Mouse (Mus musculus) Patski (cell line): ENCODE results near the gene Ldlrap1. TPM values are rescaled to one million over a fixed set of nuclear protein-coding genes. Genes with fewer than 3 reads are reported as not detected.

ENCODE experiments used
- ATAC-seq: fragments of 100-300 bp; one replicate; pipeline ENCODE4 v1.8.0; 2021
- CTCF ChIA-PET: fragments of 350-600 bp; sonication (Branson Sonifier 250); formaldehyde crosslinking; loops from one replicate; lab custom pipeline; 2022; ENCODE audit warnings: inconsistent platforms; lab: Charles Lee
- POLR2A ChIA-PET: fragments of 350-600 bp; sonication (Branson Sonifier 250); formaldehyde crosslinking; loops from one replicate; lab custom pipeline; 2022; ENCODE audit warnings: antibody characterized with exemption, inconsistent platforms; lab: Charles Lee
- DNase-seq: peaks from one replicate; pipeline ENCODE4 v3.0.0-alpha.2; 2011; ENCODE audit warnings: low read depth, low spot score
- H3K27me3 ChIP-seq: fragments of 371-371 bp; one replicate; pipeline ENCODE4 v1.5.1; 2021
- CTCF ChIP-seq: fragments of 100-300 bp; IDR thresholded peaks from one replicate; pipeline ENCODE4 v1.5.1; 2021
- in situ Hi-C: fragments of 300-500 bp; cut with MboI; formaldehyde crosslinking; loops from 3 replicates; pipeline ENCODE4 v1.11.1; 2018; ENCODE audit warnings: low pct_unique_long_range_greater_than_20kb, mixed read lengths
- polyA plus RNA-seq: library from polyadenylated mRNA; unstranded; gene quantifications from one replicate; pipeline ENCODE4 v1.2.3, GENCODE M21; 2021

Gene Ldlrap1
- polyA plus RNA-seq, 1 experiment from 2014 or later: 17.1 TPM

DNA sequence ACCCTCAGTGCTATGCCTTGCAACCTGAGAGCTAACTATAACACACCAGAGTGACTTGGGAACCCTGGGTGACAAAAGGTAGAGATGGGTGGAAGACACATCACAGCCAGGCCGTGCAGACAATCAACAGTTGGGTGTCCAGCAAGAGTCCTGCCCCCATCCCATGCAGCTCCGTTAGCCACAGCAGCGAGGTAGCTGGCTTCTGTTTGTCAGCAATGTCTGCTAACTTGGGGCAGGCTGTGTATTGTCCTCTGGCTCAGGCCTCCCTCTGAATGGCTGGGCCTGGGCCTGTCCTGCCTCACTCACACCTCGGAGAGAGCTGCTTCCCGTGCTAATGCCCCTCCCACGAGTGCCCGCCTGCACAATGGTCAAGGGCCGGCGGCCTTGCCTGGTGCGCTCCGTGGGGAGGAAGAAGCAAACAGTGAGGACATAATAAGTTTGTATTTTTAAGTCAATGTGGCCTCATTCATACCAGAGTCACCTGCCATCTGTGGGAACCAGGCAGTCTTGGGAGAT is 14.9 kb downstream of the Ldlrap1 start:
- no peaks in the 10 kb centered on the region for H3K27me3 ChIP-seq
- DNase-seq: no peak
- ATAC-seq: no peak
- ChIA-PET POLR2A (no interaction called here), CTCF (no interaction called here)
- TF ChIP-seq CTCF: no peak
- in situ Hi-C loops: no loop called here

DNA sequence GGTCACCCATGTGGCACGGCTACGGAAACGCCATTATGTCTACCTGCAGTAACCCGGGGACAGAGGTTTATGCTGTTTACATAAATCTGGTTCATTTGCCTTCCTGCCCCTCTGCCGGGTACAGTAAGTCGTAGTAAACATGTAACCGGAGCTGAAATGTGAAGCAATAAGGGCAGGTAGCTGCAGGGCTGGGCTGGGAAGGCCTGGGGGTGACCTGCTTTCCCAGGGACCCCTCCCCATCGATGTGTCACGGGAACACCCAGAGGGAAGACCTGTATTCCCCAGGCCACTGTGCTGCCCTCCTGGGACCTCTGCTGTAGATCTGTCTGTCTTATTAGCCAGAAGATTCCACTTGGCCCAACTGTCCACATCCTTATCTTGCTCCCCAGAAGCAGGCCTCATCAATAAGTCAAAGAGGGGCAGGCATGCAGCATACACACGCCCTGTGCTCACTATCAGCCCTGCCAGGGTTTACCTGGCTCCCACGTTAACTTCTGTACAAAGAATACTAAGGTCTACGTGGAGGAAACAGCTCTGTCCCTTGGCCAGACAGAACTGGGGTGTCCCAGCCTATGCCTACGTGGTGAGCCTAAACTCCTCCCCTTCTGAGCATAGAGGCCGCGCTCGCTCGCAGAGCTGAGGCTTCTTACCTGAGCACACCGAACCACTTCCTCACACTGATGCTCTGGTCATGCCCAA is 16.0 kb downstream of the Ldlrap1 start:
- ChIA-PET POLR2A (no interaction called here), CTCF (no interaction called here)
- no peak for DNase-seq
- in situ Hi-C loops: no loop called here
- no peaks in the 10 kb centered on the region for H3K27me3 ChIP-seq
- TF ChIP-seq CTCF: no peak
- ATAC-seq: no peak

- no peak for TF ChIP-seq CTCF
- ChIA-PET CTCF (no interaction called here), POLR2A (no interaction called here)
- ATAC-seq (no peak), DNase-seq (no peak)
- H3K27me3 ChIP-seq: no peaks in the 10 kb centered on the region
- in situ Hi-C loops: no loop called here
Observed at GRCm38 (mm10) chr4:134750825-134751224, 17.0 kb downstream of the Ldlrap1 start.

- CTCF ChIA-PET: interaction anchor here (1.0 kb wide), 1 partner anchor 9 kb away, joined by 3 read pairs; no protein-coding TSS in a partner anchor
- no peak for TF ChIP-seq CTCF
- H3K27me3 ChIP-seq: no peaks in the 10 kb centered on the region
- ATAC-seq: no peak
- POLR2A ChIA-PET: no interaction called here
- in situ Hi-C loops: no loop called here
- no peak for DNase-seq
Observed at GRCm38 (mm10) chr4:134750263-134750662, 17.6 kb downstream of the Ldlrap1 start.

DNA sequence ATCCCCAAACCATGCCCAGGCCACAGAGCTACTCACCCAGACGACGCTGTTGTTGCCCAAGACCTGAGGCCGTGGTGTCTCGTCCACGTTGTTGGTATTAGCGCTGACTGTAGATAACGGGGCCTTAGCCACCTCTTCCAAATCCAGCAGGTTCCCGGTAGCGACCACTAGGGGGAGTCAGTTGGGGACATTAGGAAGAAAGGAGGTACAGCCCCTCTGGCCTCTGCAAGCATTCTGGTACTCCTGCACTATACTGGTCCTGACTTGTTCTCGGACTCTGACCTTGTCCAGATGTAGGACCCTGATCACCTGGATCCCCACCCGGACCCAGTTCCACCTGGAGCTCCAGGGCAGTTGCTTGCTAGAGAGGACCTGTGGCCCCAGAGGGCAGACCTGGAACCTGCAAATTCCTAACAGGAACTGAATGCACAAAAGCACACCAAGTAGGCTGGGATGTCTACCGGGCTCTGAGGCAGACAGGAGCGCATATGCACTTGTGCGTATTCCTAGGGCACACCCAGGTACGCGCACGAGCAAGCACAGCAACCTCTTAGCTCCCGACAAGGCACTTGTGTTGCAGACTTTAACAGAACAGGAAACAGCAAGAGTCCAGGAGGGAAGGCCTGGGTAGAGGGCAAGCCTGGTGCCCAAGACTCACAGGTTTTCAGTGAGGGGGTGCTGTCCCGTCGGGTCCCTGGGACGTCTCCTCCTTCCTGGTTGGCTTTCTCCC is 18.4 kb downstream of the Ldlrap1 start:
- ChIA-PET POLR2A (no interaction called here), CTCF (interaction anchor here (1.0 kb wide), 1 partner anchor 10 kb away, joined by 3 read pairs; no protein-coding TSS in a partner anchor)
- no peaks in the 10 kb centered on the region for H3K27me3 ChIP-seq
- TF ChIP-seq CTCF: no peak
- in situ Hi-C loops: no loop called here
- DNase-seq (no peak), ATAC-seq (no peak)

DNA sequence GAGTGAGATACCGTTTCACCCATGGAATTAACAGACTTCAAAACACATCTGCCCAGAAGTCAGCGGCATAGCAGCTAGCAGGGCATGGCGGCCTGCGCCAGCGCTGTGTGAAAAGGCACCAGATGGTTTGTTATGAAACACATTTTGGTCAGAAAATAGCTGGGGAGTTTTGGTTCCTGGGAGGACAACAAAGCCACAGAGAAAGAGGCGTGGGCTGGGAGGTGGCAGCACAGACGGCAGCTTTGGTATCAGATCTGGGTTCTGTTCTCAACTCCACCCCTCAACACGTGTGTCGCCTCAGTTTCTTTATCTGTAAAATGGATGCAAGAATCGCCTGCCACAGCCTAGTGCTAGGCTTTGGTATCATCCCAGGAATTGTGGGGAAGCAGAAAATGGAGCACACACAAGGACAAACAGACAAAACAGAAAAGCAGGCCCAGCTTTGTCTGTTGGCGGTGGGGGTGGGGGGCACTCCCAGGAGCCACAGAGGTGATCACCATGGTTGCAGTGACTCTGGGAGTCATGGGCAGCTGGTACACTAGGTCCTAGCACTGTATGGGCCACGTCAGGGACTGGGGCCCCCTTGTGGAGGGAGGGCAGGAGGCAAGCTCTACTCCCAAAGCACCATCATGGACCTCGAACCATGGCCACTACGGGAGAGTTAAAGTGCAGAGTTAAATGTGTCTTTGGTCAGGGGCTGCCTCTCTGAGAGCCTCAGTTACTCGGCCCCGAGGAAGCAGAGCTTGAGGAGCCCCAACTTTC is 21.7 kb downstream of the Ldlrap1 start:
- ATAC-seq (no peak), DNase-seq (no peak)
- POLR2A ChIA-PET: interaction anchor here (0.9 to 1.1 kb wide), 2 partner anchors 22 to 25 kb away, joined by 3 read pairs; no protein-coding TSS in a partner anchor
- no peak for TF ChIP-seq CTCF
- no peaks in the 10 kb centered on the region for H3K27me3 ChIP-seq
- in situ Hi-C loops: no loop called here
- CTCF ChIA-PET: interaction anchor here (1.0 to 1.8 kb wide), 4 partner anchors 11 to 32 kb away, joined by 3 to 4 read pairs (median 4); no protein-coding TSS in a partner anchor

DNA sequence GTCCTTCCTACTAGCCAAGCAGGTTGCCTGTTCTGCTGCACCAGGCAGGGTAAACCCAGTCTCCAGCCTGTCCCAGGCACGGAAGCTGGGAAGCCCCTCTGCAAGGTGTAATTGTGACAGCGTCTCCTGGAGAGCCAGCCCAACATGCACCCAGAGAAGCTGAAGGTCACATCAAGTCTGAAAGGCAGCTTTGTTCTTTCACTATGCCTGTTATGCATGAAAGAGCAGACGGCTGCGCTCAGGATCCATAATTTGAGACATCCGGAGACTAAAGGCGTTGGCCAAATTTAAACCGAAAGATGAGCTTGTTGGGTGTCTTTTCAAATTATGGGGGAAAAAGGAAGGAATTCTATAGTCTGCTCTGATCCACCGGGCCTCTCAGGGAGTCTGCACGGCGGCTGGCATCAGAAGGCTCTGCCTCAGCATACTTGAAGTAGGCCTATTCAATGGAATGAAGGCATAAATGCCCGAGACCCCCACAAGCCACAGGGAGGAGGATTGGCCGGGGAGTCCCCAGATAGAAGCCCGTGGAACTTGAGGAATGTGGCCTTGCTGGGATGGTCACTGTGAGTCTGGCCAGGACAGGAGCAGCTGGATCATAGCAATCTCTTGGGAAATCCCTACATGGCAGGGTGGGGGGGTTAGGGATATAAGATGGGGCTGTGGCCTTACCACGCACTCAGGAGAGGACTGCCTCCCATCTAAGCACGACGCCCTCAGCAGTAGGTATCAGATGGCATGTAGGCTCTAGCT is 23.8 kb downstream of the Ldlrap1 start:
- no peak for ATAC-seq
- ChIA-PET POLR2A (interaction anchor here (1.0 kb wide), 1 partner anchor 17 kb away, joined by 3 read pairs; no protein-coding TSS in a partner anchor), CTCF (no interaction called here)
- DNase-seq: no peak
- no peaks in the 10 kb centered on the region for H3K27me3 ChIP-seq
- in situ Hi-C loops: no loop called here
- TF ChIP-seq CTCF: no peak

GRCm38 (mm10) chr4:134741949-134742348 is 25.9 kb downstream of the Ldlrap1 start:
- in situ Hi-C loops: no loop called here
- H3K27me3 ChIP-seq: no peaks in the 10 kb centered on the region
- CTCF ChIA-PET: interaction anchor here (1.0 kb wide), 1 partner anchor 16 kb away, joined by 3 read pairs; no protein-coding TSS in a partner anchor
- POLR2A ChIA-PET: no interaction called here
- no peak for TF ChIP-seq CTCF
- DNase-seq: no peak
- no peak for ATAC-seq

DNA sequence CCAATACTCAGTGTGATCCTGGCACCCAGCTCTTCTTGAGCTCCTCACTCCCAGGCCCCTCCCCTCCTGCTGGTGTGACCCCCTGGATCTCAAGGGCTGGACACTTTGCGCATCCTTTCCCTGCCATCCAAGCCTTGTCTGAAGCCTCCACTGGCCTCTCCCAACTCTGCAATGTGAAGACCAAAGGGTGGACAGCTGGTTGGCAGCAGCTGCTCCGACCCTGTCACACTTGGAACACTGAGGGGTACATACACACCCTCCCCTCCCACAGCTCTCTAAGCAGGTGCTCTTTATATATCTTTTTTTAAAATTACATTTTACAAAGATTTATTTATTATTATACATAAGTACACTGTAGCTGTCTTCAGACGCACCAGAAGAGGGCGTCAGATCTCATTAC is 27.6 kb downstream of the Ldlrap1 start:
- ChIA-PET POLR2A (interaction anchor here (0.7 kb wide), 1 partner anchor 72 kb away, joined by 3 read pairs; no protein-coding TSS in a partner anchor), CTCF (no interaction called here)
- TF ChIP-seq CTCF: no peak
- ATAC-seq: no peak
- DNase-seq: no peak
- in situ Hi-C loops: no loop called here
- H3K27me3 ChIP-seq: no peaks in the 10 kb centered on the region
